Mouse (Mus musculus) myocyte (in vitro differentiated cells): ENCODE measurements around the gene Gm21190.
"Not testable (repeated sequence)": the region's sequence is repeated elsewhere in the genome, so short reads cannot be mapped to it uniquely, and the experiment has no call there.

Source experiments
- CEBPB ChIP-seq: IDR thresholded peaks from 2 replicates; pipeline ENCODE4 v1.6.1; 2011; ENCODE audit warnings: mild to moderate bottlenecking, moderate library complexity; ENCODE audit not compliant: poor library complexity, insufficient read depth, severe bottlenecking
- E2F4 ChIP-seq: IDR thresholded peaks from one replicate; pipeline ENCODE4 v1.6.1; 2011; ENCODE audit warnings: mild to moderate bottlenecking, control low read depth, moderate library complexity; ENCODE audit not compliant: insufficient read depth
- MYOG ChIP-seq, 3 experiments: IDR thresholded peaks; one replicate each; pipeline ENCODE4 v1.6.1; 2011; ENCODE audit warnings: control low read depth in 2 of 3, low read depth in 2 of 3, mild to moderate bottlenecking in 2 of 3; ENCODE audit not compliant: insufficient read length in 2 of 3, control insufficient read depth in 1 of 3, insufficient read depth in 1 of 3
- POLR2A ChIP-seq: IDR thresholded peaks from one replicate; pipeline ENCODE4 v1.6.1; 2011; ENCODE audit warnings: low read depth, mild to moderate bottlenecking, control low read depth, moderate library complexity; ENCODE audit not compliant: insufficient read length
- POLR2AphosphoS2 ChIP-seq: IDR thresholded peaks from one replicate; pipeline ENCODE4 v1.6.1; 2011; ENCODE audit warnings: low read depth, control low read depth; ENCODE audit not compliant: insufficient read length

GRCm38 (mm10) chr5:15561425-15562264 is 32.6 kb upstream of the Gm21190 start:
- not testable (repeated sequence) for TF ChIP-seq POLR2A; POLR2AphosphoS2; CEBPB; E2F4; MYOG (IDR thresholded peaks at IDR 0.05; ENCODE audit: control insufficient read depth in 1 of 3, insufficient read depth in 1 of 3, insufficient read length in 2 of 3, low read depth in 2 of 3)
